Mouse (Mus musculus): ENCODE data around the gene Ccdc74a. TPM values are rescaled to one million over a fixed set of nuclear protein-coding genes. Genes with fewer than 3 reads are reported as not detected.

The Ccdc74a gene
- polyA plus RNA-seq, 1 experiment from 2014 or later = 2.5 TPM

DNA sequence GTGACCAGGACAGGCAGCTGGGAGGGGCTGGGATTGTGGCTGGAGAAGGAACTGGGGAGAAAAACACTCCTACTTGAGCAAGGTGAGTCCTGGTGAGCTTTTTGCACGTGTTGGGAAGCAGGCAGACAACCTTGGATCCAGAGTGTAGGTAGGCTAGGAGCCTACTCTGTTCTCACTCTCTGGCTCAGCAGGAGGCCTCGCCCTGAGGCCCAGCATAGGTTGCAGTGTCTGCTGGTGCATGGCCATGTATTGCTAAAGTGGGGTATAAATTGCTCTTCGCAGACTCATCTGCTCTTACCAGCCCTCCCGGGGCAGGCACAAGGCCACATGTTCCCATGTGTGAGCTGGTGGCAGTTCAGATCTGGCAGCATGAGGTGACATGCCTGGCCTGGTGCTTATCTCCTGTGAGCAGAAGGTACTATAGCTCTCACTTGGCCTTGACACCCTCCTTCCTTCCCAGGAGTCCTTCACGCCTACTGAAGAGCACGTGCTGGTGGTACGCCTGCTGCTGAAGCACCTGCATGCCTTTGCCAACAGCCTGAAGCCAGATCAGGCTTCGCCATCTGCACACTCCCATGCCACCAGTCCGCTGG, 8.1 kb upstream of the Ccdc74a start:
- H3K4me1 ChIP-seq (ENCODE audit: control insufficient read depth, low read depth, low read length) = peaks cover 42% of the 10 kb centered on the region
- no peaks in the 10 kb centered on the region for H3K27me3 ChIP-seq (ENCODE audit: control insufficient read depth, insufficient read depth, low read depth, low read length)
- peak overlapping the region; percentile 40 for H3K9ac ChIP-seq (ENCODE audit: low read depth, low read length)
- peak; percentile 97 for ATAC-seq (ENCODE audit: low read depth)
- 33% methylated on average over 9 of the region's 9 CpGs for WGBS (ENCODE audit: insufficient replicate concordance)
- peaks cover 44% of the 10 kb centered on the region for H3K36me3 ChIP-seq (ENCODE audit: control insufficient read depth, insufficient read depth)
- H3K27ac ChIP-seq (ENCODE audit: low read length) = peak overlapping the region; percentile 95
- H3K4me2 ChIP-seq (ENCODE audit: low read depth, low read length) = peak overlapping the region; percentile 40
- H3K4me3 ChIP-seq (ENCODE audit: low read depth, low read length) = no peak overlapping the region
- H3K9me3 ChIP-seq (replicated peaks; ENCODE audit: control insufficient read depth, low read length) = no peaks in the 10 kb centered on the region

- no peak overlapping the region for H3K9ac ChIP-seq (ENCODE audit: low read depth, low read length)
- H3K36me3 ChIP-seq (ENCODE audit: control insufficient read depth, insufficient read depth) = peaks cover 44% of the 10 kb centered on the region
- no peak overlapping the region for H3K4me2 ChIP-seq (ENCODE audit: low read depth, low read length)
- no peaks in the 10 kb centered on the region for H3K9me3 ChIP-seq (replicated peaks; ENCODE audit: control insufficient read depth, low read length)
- ATAC-seq (ENCODE audit: low read depth) = no peak
- peaks cover 40% of the 10 kb centered on the region for H3K4me1 ChIP-seq (ENCODE audit: control insufficient read depth, low read depth, low read length)
- no peaks in the 10 kb centered on the region for H3K27me3 ChIP-seq (ENCODE audit: control insufficient read depth, insufficient read depth, low read depth, low read length)
- whole genome bisulfite sequencing (ENCODE audit: insufficient replicate concordance) = 85% methylated on average over 3 of the region's 3 CpGs
- H3K27ac ChIP-seq (ENCODE audit: low read length) = peak overlapping the region; percentile 95; the same call in 1 of the 2 replicates
- H3K4me3 ChIP-seq (ENCODE audit: low read depth, low read length) = no peak overlapping the region
Measured at GRCm38 (mm10) chr16:17639081-17639480, 7.2 kb upstream of the Ccdc74a start.

DNA sequence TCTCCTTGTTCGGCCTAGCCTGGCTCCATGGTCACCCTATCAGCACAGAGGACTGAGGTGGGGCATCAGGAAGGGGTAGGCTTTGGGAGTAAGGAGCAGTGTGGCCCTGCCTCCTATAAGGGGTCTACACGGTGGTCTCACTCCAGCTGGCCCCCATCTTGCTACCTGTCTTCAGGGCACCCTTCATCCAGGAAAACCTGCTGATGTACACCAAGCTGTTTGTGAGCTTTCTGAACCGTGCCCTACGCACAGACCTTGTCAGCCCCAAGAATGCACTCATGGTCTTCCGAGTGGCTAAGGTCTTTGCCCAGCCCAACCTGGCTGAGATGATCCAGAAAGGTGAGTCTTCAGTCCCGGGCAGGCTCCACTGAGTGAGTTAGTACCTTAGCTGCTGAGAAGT, 6.3 kb upstream of the Ccdc74a start:
- H3K4me2 ChIP-seq (ENCODE audit: low read depth, low read length) = no peak overlapping the region
- H3K9ac ChIP-seq (ENCODE audit: low read depth, low read length) = no peak overlapping the region
- no peaks in the 10 kb centered on the region for H3K27me3 ChIP-seq (ENCODE audit: control insufficient read depth, insufficient read depth, low read depth, low read length)
- H3K36me3 ChIP-seq (ENCODE audit: control insufficient read depth, insufficient read depth) = peaks cover 44% of the 10 kb centered on the region
- ATAC-seq (ENCODE audit: low read depth) = no peak
- WGBS (ENCODE audit: insufficient replicate concordance) = 83% methylated on average over 6 of the region's 6 CpGs
- no peak overlapping the region for H3K27ac ChIP-seq (ENCODE audit: low read length)
- H3K9me3 ChIP-seq (replicated peaks; ENCODE audit: control insufficient read depth, low read length) = no peaks in the 10 kb centered on the region
- peaks cover 40% of the 10 kb centered on the region for H3K4me1 ChIP-seq (ENCODE audit: control insufficient read depth, low read depth, low read length)
- no peak overlapping the region for H3K4me3 ChIP-seq (ENCODE audit: low read depth, low read length)

DNA sequence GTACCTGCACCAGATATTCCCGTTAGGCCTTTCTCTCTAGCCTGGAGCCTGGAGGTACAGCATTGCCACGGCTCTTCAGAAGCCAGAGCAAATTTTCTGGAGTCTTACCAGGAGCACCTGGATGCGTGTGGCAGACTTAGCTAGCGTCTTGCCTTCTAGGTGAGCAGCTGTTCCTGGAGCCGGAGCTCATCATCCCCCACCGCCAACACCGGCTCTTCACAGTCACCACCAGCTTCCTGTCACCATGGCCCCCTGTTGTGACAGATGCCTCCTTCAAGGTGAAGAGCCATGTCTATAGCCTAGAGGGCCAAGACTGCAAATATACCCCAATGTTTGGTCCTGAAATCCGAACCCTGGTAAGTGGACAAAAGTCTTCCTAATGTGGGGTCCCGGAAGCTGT, 5.6 kb upstream of the Ccdc74a start:
- no peak overlapping the region for H3K4me2 ChIP-seq (ENCODE audit: low read depth, low read length)
- 86% methylated on average over 9 of the region's 9 CpGs for WGBS (ENCODE audit: insufficient replicate concordance)
- peaks cover 38% of the 10 kb centered on the region for H3K4me1 ChIP-seq (ENCODE audit: control insufficient read depth, low read depth, low read length)
- no peaks in the 10 kb centered on the region for H3K9me3 ChIP-seq (replicated peaks; ENCODE audit: control insufficient read depth, low read length)
- H3K27ac ChIP-seq (ENCODE audit: low read length) = no peak overlapping the region
- no peaks in the 10 kb centered on the region for H3K27me3 ChIP-seq (ENCODE audit: control insufficient read depth, insufficient read depth, low read depth, low read length)
- no peak overlapping the region for H3K9ac ChIP-seq (ENCODE audit: low read depth, low read length)
- H3K36me3 ChIP-seq (ENCODE audit: control insufficient read depth, insufficient read depth) = peaks cover 42% of the 10 kb centered on the region
- ATAC-seq (ENCODE audit: low read depth) = no peak
- H3K4me3 ChIP-seq (ENCODE audit: low read depth, low read length) = no peak overlapping the region

DNA sequence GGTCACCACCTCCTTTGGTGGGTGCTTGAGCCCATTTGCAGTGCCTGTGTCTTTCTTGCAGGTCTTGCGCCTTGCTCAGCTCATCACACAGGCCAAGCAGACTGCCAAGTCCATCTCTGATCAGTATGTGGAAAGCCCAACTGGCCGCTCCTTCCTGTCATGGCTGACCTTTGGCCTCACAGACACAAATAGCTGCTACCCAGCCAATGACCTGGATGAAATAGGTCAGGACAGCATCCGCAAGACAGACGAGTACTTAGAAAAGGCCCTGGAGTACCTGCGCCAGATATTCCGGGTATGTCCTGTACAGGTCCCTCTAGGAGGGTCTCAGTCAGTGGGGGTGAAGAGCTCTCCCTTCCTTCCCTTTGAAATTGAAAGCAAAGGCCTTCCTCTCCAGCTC, 5.0 kb upstream of the Ccdc74a start:
- H3K4me3 ChIP-seq (ENCODE audit: low read depth, low read length) = no peak overlapping the region
- no peaks in the 10 kb centered on the region for H3K27me3 ChIP-seq (ENCODE audit: control insufficient read depth, insufficient read depth, low read depth, low read length)
- ATAC-seq (ENCODE audit: low read depth) = no peak
- H3K27ac ChIP-seq (ENCODE audit: low read length) = no peak overlapping the region
- H3K36me3 ChIP-seq (ENCODE audit: control insufficient read depth, insufficient read depth) = peaks cover 42% of the 10 kb centered on the region
- H3K4me2 ChIP-seq (ENCODE audit: low read depth, low read length) = no peak overlapping the region
- no peaks in the 10 kb centered on the region for H3K9me3 ChIP-seq (replicated peaks; ENCODE audit: control insufficient read depth, low read length)
- no peak overlapping the region for H3K9ac ChIP-seq (ENCODE audit: low read depth, low read length)
- 76% methylated on average over 6 of the region's 6 CpGs for WGBS (ENCODE audit: insufficient replicate concordance)
- peaks cover 37% of the 10 kb centered on the region for H3K4me1 ChIP-seq (ENCODE audit: control insufficient read depth, low read depth, low read length)

- Histone ChIP-seq H3K4me3 (ENCODE audit: low read depth, low read length) (no peak overlapping the region), H3K27me3 (ENCODE audit: control insufficient read depth, insufficient read depth, low read depth, low read length) (no peaks in the 10 kb centered on the region), H3K9ac (ENCODE audit: low read depth, low read length) (no peak overlapping the region), H3K4me2 (ENCODE audit: low read depth, low read length) (no peak overlapping the region), H3K4me1 (ENCODE audit: control insufficient read depth, low read depth, low read length) (peaks cover 36% of the 10 kb centered on the region), H3K36me3 (ENCODE audit: control insufficient read depth, insufficient read depth) (peaks cover 42% of the 10 kb centered on the region), H3K9me3 (replicated peaks; ENCODE audit: control insufficient read depth, low read length) (no peaks in the 10 kb centered on the region), H3K27ac (ENCODE audit: low read length) (no peak overlapping the region)
- 87% methylated on average over 8 of the region's 8 CpGs for WGBS (ENCODE audit: insufficient replicate concordance)
- no peak for ATAC-seq (ENCODE audit: low read depth)
Measured at GRCm38 (mm10) chr16:17642311-17642710, 4.0 kb upstream of the Ccdc74a start.

- WGBS (ENCODE audit: insufficient replicate concordance) = 80% methylated on average over 4 of the region's 4 CpGs
- H3K27me3 ChIP-seq (ENCODE audit: control insufficient read depth, insufficient read depth, low read depth, low read length) = no peaks in the 10 kb centered on the region
- H3K9me3 ChIP-seq (replicated peaks; ENCODE audit: control insufficient read depth, low read length) = no peaks in the 10 kb centered on the region
- H3K36me3 ChIP-seq (ENCODE audit: control insufficient read depth, insufficient read depth) = peaks cover 40% of the 10 kb centered on the region
- H3K4me3 ChIP-seq (ENCODE audit: low read depth, low read length) = no peak overlapping the region
- no peak overlapping the region for H3K27ac ChIP-seq (ENCODE audit: low read length)
- peaks cover 28% of the 10 kb centered on the region for H3K4me1 ChIP-seq (ENCODE audit: control insufficient read depth, low read depth, low read length)
- H3K9ac ChIP-seq (ENCODE audit: low read depth, low read length) = no peak overlapping the region
- no peak for ATAC-seq (ENCODE audit: low read depth)
- no peak overlapping the region for H3K4me2 ChIP-seq (ENCODE audit: low read depth, low read length)
Measured at GRCm38 (mm10) chr16:17643437-17643990, 2.8 kb upstream of the Ccdc74a start.

DNA sequence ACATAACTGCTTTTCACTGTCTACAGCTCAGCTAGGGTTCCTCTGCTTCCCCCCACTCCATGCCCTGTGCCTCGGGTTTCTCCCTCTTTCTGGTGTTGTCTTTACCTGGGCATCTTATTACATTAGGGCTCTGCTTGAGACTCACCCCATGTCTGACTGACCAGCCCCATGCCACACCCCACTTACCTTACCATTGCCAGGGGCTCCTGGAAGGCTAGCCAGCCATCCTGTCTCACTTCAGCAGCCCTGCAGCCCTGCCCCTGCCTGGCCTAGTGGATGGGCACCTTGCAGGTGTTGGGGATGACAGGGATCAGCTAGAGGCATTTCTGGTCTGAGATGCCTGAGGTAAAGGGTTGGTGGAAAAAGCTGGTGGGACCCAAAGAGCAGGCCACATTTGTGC, 886 bp downstream of the Ccdc74a start:
- H3K4me3 ChIP-seq (ENCODE audit: low read depth, low read length) = peak overlapping the region; percentile 61; the same call in 1 of the 2 replicates
- no peak for ATAC-seq (ENCODE audit: low read depth)
- no peaks in the 10 kb centered on the region for H3K9me3 ChIP-seq (replicated peaks; ENCODE audit: control insufficient read depth, low read length)
- H3K9ac ChIP-seq (ENCODE audit: low read depth, low read length) = no peak overlapping the region; the same call in none of the 2 replicates
- peak overlapping the region; percentile 97 for H3K4me2 ChIP-seq (ENCODE audit: low read depth, low read length)
- no peaks in the 10 kb centered on the region for H3K27me3 ChIP-seq (ENCODE audit: control insufficient read depth, insufficient read depth, low read depth, low read length)
- H3K36me3 ChIP-seq (ENCODE audit: control insufficient read depth, insufficient read depth) = peaks cover 17% of the 10 kb centered on the region
- H3K27ac ChIP-seq (ENCODE audit: low read length) = no peak overlapping the region
- peaks cover 18% of the 10 kb centered on the region for H3K4me1 ChIP-seq (ENCODE audit: control insufficient read depth, low read depth, low read length)
- WGBS (ENCODE audit: insufficient replicate concordance) = 12% methylated on average over 1 of the region's 1 CpGs

GRCm38 (mm10) chr16:17647566-17648340, 1.5 kb downstream of the Ccdc74a start:
- Histone ChIP-seq H3K36me3 (ENCODE audit: control insufficient read depth, insufficient read depth) (peaks cover 14% of the 10 kb centered on the region), H3K4me2 (ENCODE audit: low read depth, low read length) (0 out of 2 replicates have a peak overlapping the region, but pooled peaks have one; percentile 97), H3K9me3 (replicated peaks; ENCODE audit: control insufficient read depth, low read length) (no peaks in the 10 kb centered on the region), H3K4me3 (ENCODE audit: low read depth, low read length) (no peak overlapping the region), H3K27ac (ENCODE audit: low read length) (no peak overlapping the region), H3K27me3 (ENCODE audit: control insufficient read depth, insufficient read depth, low read depth, low read length) (no peaks in the 10 kb centered on the region), H3K9ac (ENCODE audit: low read depth, low read length) (no peak overlapping the region), H3K4me1 (ENCODE audit: control insufficient read depth, low read depth, low read length) (peaks cover 18% of the 10 kb centered on the region)
- no peak for ATAC-seq (ENCODE audit: low read depth)
- 85% methylated on average over 10 of the region's 10 CpGs for WGBS (ENCODE audit: insufficient replicate concordance)

Data from liver, embryonic 16.5 days (tissue).